Mouse (Mus musculus): ENCODE results near the gene Ptpn13.
A peak's percentile ranks its signal among the peaks of the same experiment; 100 is the strongest.

The Ptpn13 gene

GRCm38 (mm10) chr5:103424678-103425319 lies at the start of gene Ptpn13:
Ptpn13 (plus strand) TSS chr5:103425192.
- DNase-seq (ENCODE audit: low spot score in 2 of 2) = peak; percentile 95 to 96

GRCm38 (mm10) chr5:103375226-103375625 lies 49.8 kb upstream of the Ptpn13 start:
- no peak for DNase-seq (ENCODE audit: low spot score in 2 of 2)

DNA sequence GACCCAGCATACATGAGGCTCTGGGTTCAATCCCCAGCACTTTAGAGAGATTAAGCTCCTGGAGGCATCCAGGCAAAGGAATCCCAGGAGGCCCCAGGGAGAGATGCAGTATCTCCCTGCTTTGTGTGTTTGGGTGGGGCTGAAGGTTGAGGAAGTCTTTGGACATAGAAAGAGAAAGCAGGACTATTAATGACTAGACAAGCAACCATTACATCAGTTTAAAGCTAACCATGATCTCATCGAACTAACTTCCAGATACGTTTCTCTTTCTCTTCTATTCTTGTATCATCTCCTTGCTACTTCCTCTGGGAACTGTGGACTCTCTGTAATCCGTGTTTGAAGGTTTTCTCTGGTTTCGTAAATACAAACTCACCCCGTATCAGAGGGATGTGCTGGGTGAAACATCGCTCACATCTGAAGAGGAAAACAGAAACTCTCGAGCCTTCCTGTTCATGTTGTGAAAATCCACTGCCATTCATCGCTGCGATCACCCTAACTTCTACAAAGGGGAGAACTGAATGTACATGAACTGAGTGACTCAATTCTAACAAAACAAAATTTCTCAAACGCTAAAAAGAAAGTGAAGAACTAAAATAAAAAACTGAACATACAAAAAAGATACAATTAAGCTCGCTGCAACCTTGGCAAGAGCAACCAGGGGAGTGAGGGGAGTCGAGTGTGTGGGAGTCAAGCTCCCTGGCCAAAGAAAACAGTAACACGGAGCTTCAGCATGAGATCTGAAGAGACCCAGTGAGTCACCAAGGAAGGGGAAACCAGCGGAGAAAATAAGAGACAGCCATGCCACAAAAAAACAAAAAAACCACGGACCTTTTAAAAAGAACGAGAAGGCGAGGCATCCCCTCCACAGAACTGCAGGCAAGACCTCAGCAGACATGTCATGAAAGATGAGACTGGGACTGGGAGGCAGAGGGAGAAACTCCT lies 48.4 kb upstream of the Ptpn13 start:
- DNase-seq (ENCODE audit: low spot score in 2 of 2) = peak in 1 of 2 experiments; percentile 26

DNA sequence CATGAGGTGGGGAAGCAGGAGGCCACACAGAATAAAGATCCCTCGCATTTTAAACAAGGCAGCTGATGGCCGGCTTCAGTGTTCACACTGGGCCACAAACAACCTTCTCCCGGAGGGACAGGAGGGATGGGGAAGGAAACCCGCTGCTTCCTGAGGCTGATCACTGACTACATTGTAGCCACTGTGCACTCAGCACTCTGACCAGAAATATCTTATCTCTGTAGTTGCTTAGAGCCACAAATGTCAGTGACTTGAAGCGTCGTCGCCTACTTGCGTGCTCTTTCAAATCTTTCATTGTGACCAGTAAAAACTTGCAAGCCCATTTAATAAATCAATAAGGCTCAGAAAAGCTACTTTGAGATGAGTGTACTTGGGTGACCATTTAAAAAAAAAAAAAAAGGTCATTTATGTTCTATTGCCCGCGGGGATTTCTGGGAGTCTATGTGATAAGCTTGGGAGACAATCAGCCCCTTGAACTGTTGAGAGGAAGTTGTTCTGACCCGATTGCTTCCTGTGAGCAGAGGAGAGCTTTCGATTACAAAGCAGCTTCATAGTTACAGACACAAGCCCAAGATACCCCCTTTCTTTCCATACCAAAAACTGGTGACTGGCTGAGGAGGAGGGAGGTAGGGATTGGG lies 47.4 kb upstream of the Ptpn13 start:
- no peak for DNase-seq (ENCODE audit: low spot score in 2 of 2)

- DNase-seq (ENCODE audit: low spot score in 2 of 2) = no peak
Observed at GRCm38 (mm10) chr5:103380785-103381527, 44.0 kb upstream of the Ptpn13 start.

- DNase-seq (ENCODE audit: low spot score in 2 of 2) = no peak
Observed at GRCm38 (mm10) chr5:103382951-103383350, 42.0 kb upstream of the Ptpn13 start.

GRCm38 (mm10) chr5:103384021-103384420 lies 41.0 kb upstream of the Ptpn13 start:
- no peak for DNase-seq (ENCODE audit: low spot score in 2 of 2)

GRCm38 (mm10) chr5:103387540-103388026 lies 37.4 kb upstream of the Ptpn13 start:
- DNase-seq (ENCODE audit: low spot score in 2 of 2) = peak in 1 of 2 experiments; percentile 57

DNA sequence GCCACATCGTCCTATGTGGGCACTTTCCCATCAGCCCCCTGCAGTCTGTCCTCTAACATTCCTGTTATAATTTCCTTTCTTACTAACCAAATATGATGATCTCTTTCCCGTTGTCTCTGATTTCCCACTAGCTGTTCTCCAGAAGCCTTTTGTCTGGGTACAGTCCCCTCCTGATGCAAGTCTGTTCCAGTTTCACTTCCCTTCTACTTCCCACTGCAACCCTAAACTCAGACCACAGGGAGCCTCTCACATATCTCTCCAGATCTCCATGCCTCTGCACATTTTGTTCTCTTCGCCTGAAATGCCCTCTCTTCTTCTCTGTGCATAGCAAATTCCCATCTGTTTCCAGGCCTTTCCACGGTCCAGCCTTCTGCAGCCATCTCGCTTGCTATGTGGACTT lies 35.6 kb upstream of the Ptpn13 start:
- no peak for DNase-seq (ENCODE audit: low spot score in 2 of 2)

DNA sequence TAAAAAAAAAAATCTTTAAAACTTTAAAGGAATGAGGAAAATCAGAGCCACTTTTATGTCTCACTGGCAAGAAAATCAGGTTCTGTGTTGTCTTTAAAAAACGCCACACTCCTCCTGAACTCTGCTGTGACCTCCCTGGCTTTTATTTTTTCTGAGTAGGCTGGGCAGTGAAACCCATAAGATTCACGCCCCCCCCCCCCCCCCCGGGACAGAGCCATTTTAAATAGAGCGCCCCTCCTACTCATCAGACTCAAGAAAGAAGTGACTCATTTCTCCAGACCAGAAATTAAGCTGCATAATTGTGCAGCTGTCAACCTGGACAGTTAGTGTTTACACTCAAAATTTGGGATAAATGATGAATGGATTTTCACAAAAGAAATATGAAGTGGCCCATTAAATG lies 31.8 kb upstream of the Ptpn13 start:
- no peak for DNase-seq (ENCODE audit: low spot score in 2 of 2)

GRCm38 (mm10) chr5:103393752-103394151 lies 31.2 kb upstream of the Ptpn13 start:
- DNase-seq (ENCODE audit: low spot score in 2 of 2) = no peak

DNA sequence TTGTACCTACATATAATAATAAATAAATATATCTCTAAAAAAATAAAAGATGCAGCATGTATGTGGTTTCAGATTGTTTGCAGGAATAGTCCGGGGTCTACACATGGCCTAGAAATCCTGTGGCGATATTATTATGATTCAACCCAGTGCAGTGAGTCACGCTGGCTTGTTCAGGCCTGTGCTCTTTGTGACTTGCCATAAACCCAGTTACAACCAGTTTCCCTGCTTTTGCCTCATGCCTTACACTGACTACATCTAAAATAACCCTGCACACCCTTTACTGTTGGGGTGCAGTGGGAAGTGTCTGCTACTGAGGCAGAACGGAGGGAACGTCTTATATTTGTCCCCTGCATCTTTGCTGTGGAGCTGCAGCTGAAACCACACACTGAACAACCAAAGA lies 29.3 kb upstream of the Ptpn13 start:
- no peak for DNase-seq (ENCODE audit: low spot score in 2 of 2)

- no peak for DNase-seq (ENCODE audit: low spot score in 2 of 2)
Observed at GRCm38 (mm10) chr5:103397429-103397828, 27.6 kb upstream of the Ptpn13 start.

DNA sequence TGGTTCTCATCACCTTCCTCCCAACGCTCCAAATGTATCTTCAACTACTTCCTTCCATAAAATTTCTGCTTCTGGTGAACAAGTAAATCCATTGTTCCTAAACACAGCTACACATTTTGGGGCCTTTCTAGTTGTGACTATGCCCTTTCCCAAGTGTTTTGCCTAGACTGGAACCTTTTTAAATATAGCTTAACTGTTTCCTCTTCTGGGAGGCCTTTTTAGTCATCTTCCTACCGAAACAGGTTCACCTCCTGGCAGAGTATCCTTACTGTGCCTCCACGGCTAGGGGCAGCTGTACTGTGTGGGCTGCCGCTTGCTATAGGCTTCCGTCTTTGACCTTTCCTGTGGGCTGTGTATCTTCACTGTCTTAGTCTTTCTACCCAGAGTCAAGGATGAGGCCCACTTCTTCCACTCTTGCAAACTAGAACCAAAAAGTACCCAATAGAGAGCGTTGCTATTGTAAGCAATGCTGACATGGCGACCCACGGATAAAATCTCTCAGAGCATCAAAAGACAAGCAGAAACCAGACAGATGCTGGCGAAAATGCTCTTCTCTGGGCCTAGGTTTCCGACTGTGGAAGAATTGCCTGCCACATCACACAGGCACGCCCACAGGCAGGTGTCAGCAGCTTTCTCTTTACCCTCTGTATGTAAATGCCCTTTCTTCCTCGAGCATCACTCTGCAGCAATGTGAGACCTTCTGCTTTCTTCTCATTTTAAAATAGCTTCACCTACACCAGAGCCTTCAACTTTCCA lies 20.6 kb upstream of the Ptpn13 start:
- DNase-seq (ENCODE audit: low spot score in 2 of 2) = no peak

GRCm38 (mm10) chr5:103405921-103406320 lies 19.1 kb upstream of the Ptpn13 start:
- no peak for DNase-seq (ENCODE audit: low spot score in 2 of 2)

- DNase-seq (ENCODE audit: low spot score in 2 of 2) = no peak
Observed at GRCm38 (mm10) chr5:103412020-103412747, 12.8 kb upstream of the Ptpn13 start.

GRCm38 (mm10) chr5:103414542-103414941 lies 10.4 kb upstream of the Ptpn13 start:
- DNase-seq (ENCODE audit: low spot score in 2 of 2) = no peak

GRCm38 (mm10) chr5:103418009-103418408 lies 7.0 kb upstream of the Ptpn13 start:
- no peak for DNase-seq (ENCODE audit: low spot score in 2 of 2)

DNA sequence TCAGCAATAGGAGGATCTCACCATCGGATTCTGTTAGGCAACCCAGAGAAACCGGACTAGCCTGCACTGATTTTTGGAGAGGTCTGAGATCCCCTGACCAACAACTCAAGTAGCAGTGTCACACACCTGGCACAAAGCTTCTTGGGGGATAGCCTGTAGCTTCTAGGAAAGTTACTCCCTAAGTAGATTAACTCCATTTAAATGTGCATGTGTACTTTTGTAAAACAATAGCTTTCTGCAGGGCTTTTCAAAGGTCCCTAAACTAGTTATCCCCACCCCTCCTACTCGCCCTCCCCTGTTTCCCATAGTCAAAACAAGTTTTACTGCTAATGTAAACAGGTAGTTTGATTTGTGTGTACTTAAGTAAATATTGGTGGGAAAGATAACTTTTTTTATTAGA lies 6.1 kb upstream of the Ptpn13 start:
- DNase-seq (ENCODE audit: low spot score in 2 of 2) = no peak

GRCm38 (mm10) chr5:103420568-103420967 lies 4.4 kb upstream of the Ptpn13 start:
- peak in 1 of 2 experiments; percentile 38 for DNase-seq (ENCODE audit: low spot score in 2 of 2)
